Mouse (Mus musculus) thymus, adult 2 months (tissue): ENCODE data around the gene F2rl1. TPM values are rescaled to one million over a fixed set of nuclear protein-coding genes. Genes with fewer than 3 reads are reported as not detected.
A peak's percentile ranks its signal among the peaks of the same experiment; 100 is the strongest.
"Not testable (repeated sequence)": the region's sequence is repeated elsewhere in the genome, so short reads cannot be mapped to it uniquely, and the experiment has no call there.

Experiments used
- DNase-seq: peaks from one replicate; pipeline ENCODE4 v3.0.0; 2021
- H3K27ac ChIP-seq: fragments of 200-500 bp; 2 replicates; pipeline ENCODE4 v1.5.1; 2012; ENCODE audit warnings: low read length, control low read depth; ENCODE audit not compliant: control insufficient read depth, insufficient read depth
- H3K27me3 ChIP-seq: fragments of 200-500 bp; 2 replicates; pipeline ENCODE4 v1.6.1; 2012; ENCODE audit warnings: mild to moderate bottlenecking, low read length, moderate library complexity, mixed read lengths; ENCODE audit not compliant: control insufficient read depth, insufficient read depth
- H3K36me3 ChIP-seq: fragments of 200-500 bp; 2 replicates; pipeline ENCODE4 v1.6.1; 2012; ENCODE audit warnings: mild to moderate bottlenecking, low read length, moderate library complexity; ENCODE audit not compliant: control insufficient read depth, insufficient read depth
- H3K4me1 ChIP-seq: fragments of 200-500 bp; replicated peaks from 2 replicates; pipeline ENCODE4 v1.6.1; 2012; ENCODE audit warnings: low read length; ENCODE audit not compliant: control insufficient read depth, insufficient read depth
- H3K4me3 ChIP-seq: fragments of 200-500 bp; 2 replicates; pipeline ENCODE4 v1.5.1; 2012; ENCODE audit warnings: mild to moderate bottlenecking, low read length, control low read depth, moderate library complexity; ENCODE audit not compliant: control insufficient read depth, insufficient read depth
- CTCF ChIP-seq: fragments of 200-500 bp; IDR thresholded peaks from 2 replicates; pipeline ENCODE4 v1.5.1; 2012; ENCODE audit warnings: mild to moderate bottlenecking, control low read depth, low read length, moderate library complexity, borderline replicate concordance; ENCODE audit not compliant: control insufficient read depth, poor library complexity, insufficient read depth; ENCODE audit errors: extremely low read depth
- POLR2A ChIP-seq: fragments of 200-500 bp; IDR thresholded peaks from 2 replicates; pipeline ENCODE4 v1.6.1; 2012; ENCODE audit warnings: mild to moderate bottlenecking, low read length, control low read depth, moderate library complexity; ENCODE audit not compliant: control insufficient read depth, poor library complexity, insufficient read depth; ENCODE audit errors: extremely low read depth
- WGBS: fragments of 180-500 bp; shearing (Covaris S2); methylation state at CpG from one replicate; pipeline ENCODE4 v1.1.7; 2018; 5-methylcytosine and 5-hydroxymethylcytosine counted together
- polyA plus RNA-seq: library from polyadenylated mRNA; depleted of rRNA; stranded (reverse); fragments of >200 nt; gene quantifications from 2 replicates; pipeline ENCODE4 v1.2.3, GENCODE M21; 2012

The F2rl1 gene
- polyA plus RNA-seq, 1 experiment = 7.8 TPM

GRCm38 (mm10) chr13:95533640-95534039 is 8.6 kb upstream of the F2rl1 start:
- no peak overlapping the region for H3K27ac ChIP-seq
- H3K27me3 ChIP-seq = no peaks in the 10 kb centered on the region
- H3K4me3 ChIP-seq = no peak overlapping the region
- TF ChIP-seq POLR2A (no peak), CTCF (no peak)
- H3K36me3 ChIP-seq = no peaks in the 10 kb centered on the region
- DNase-seq = no peak
- H3K4me1 ChIP-seq = 0 out of 2 replicates have a peak, but pooled peaks cover 3% of the 10 kb centered on the region
- 62% methylated on average over 8 of the region's 8 CpGs for WGBS

GRCm38 (mm10) chr13:95533121-95533520 is 8.1 kb upstream of the F2rl1 start:
- not testable (repeated sequence) for H3K27me3 ChIP-seq, H3K36me3 ChIP-seq
- WGBS = 82% methylated on average over 4 of the region's 5 CpGs

GRCm38 (mm10) chr13:95531273-95532045 is 6.4 kb upstream of the F2rl1 start:
- 0 out of 2 replicates have a peak, but pooled peaks cover under 1% of the 10 kb centered on the region for H3K27me3 ChIP-seq
- H3K27ac ChIP-seq = no peak overlapping the region
- TF ChIP-seq CTCF = no peak
- no peak for TF ChIP-seq POLR2A
- no peaks in the 10 kb centered on the region for H3K36me3 ChIP-seq
- H3K4me3 ChIP-seq = no peak overlapping the region
- H3K4me1 ChIP-seq = 0 out of 2 replicates have a peak, but pooled peaks cover 3% of the 10 kb centered on the region
- WGBS = 80% methylated on average over 9 of the region's 9 CpGs
- no peak for DNase-seq

More at GRCm38 (mm10) chr13:95533121-95533520, 8.1 kb upstream of the F2rl1 start:
- H3K4me1 ChIP-seq, H3K27ac ChIP-seq, DNase-seq, H3K4me3 ChIP-seq: not testable (repeated sequence)

GRCm38 (mm10) chr13:95529246-95529645 is 4.2 kb upstream of the F2rl1 start:
- H3K36me3 ChIP-seq = no peaks in the 10 kb centered on the region
- H3K27me3 ChIP-seq = peaks cover 4% of the 10 kb centered on the region; the same call in 1 of the 2 replicates
- no peak for DNase-seq
- peaks cover 8% of the 10 kb centered on the region for H3K4me1 ChIP-seq
- no peak overlapping the region for H3K27ac ChIP-seq
- H3K4me3 ChIP-seq = no peak overlapping the region
- WGBS = 65% methylated on average over 2 of the region's 2 CpGs
- TF ChIP-seq POLR2A = no peak
- TF ChIP-seq CTCF = no peak

- WGBS = under 1% methylated on average over 13 of the region's 13 CpGs
- no peak for DNase-seq
- no peak overlapping the region for H3K27ac ChIP-seq
- H3K4me3 ChIP-seq = peak overlapping the region; percentile 27
- peaks cover 12% of the 10 kb centered on the region for H3K4me1 ChIP-seq
- TF ChIP-seq CTCF = no peak
- TF ChIP-seq POLR2A = no peak
- no peaks in the 10 kb centered on the region for H3K36me3 ChIP-seq
- peaks cover 6% of the 10 kb centered on the region; the same call in 1 of the 2 replicates for H3K27me3 ChIP-seq
These were observed 678 bp downstream of the F2rl1 start for GRCm38 (mm10) chr13:95524424-95524673.

- Histone ChIP-seq H3K36me3 (no peaks in the 10 kb centered on the region), H3K4me1 (peaks cover 12% of the 10 kb centered on the region), H3K27me3 (peaks cover 6% of the 10 kb centered on the region; the same call in 1 of the 2 replicates), H3K4me3 (peak overlapping the region; percentile 27), H3K27ac (no peak overlapping the region)
- DNase-seq = no peak
- TF ChIP-seq POLR2A = peak; percentile 20; the same call in 1 of the 2 replicates
- TF ChIP-seq CTCF = no peak
- 16% methylated on average over 29 of the region's 29 CpGs for WGBS
These were observed 1.2 kb downstream of the F2rl1 start for GRCm38 (mm10) chr13:95523659-95524423.
